Mouse (Mus musculus) cerebellum, postnatal 10 days (tissue): ENCODE measurements around the gene Cfdp1.

Experiments
- DNase-seq, 2 experiments: peaks; one replicate each; pipeline ENCODE4 v3.0.0; 2021; ENCODE audit warnings: mixed read lengths in 2 of 2

Cfdp1 gene

GRCm38 (mm10) chr8:111765096-111765495 lies 89.0 kb downstream of the Cfdp1 start:
- DNase-seq: peak in 1 of 2 experiments; percentile 37

- DNase-seq: peak in 1 of 2 experiments; percentile 23
Measured at GRCm38 (mm10) chr8:111760708-111761107, 93.4 kb downstream of the Cfdp1 start.

- DNase-seq: no peak
Measured at GRCm38 (mm10) chr8:111758817-111759216, 95.3 kb downstream of the Cfdp1 start.

GRCm38 (mm10) chr8:111757599-111757998 lies 96.5 kb downstream of the Cfdp1 start:
- no peak for DNase-seq

GRCm38 (mm10) chr8:111754736-111755135 lies 99.4 kb downstream of the Cfdp1 start:
- DNase-seq: no peak

- DNase-seq: no peak
Measured at GRCm38 (mm10) chr8:111754088-111754487, 100.0 kb downstream of the Cfdp1 start.

GRCm38 (mm10) chr8:111748766-111749165 lies 105.3 kb downstream of the Cfdp1 start:
- DNase-seq: no peak

- no peak for DNase-seq
Measured at GRCm38 (mm10) chr8:111747866-111748649, 106.0 kb downstream of the Cfdp1 start.

- peak; percentile 4 to 42 for DNase-seq
Measured at GRCm38 (mm10) chr8:111746582-111747465, 107.3 kb downstream of the Cfdp1 start.

GRCm38 (mm10) chr8:111745591-111746418 lies 108.3 kb downstream of the Cfdp1 start:
- DNase-seq: peak; percentile 95 to 97

- no peak for DNase-seq
Measured at GRCm38 (mm10) chr8:111745086-111745485, 109.0 kb downstream of the Cfdp1 start.

GRCm38 (mm10) chr8:111743792-111744696 lies 110.0 kb downstream of the Cfdp1 start, which contains the start of gene Bcar1:
Gene Bcar1, minus strand, starts transcription at chr8:111743809.
- peak; percentile 97 for DNase-seq

GRCm38 (mm10) chr8:111743101-111743791 lies 110.8 kb downstream of the Cfdp1 start:
- DNase-seq: peak; percentile 66 to 72

- DNase-seq: peak; percentile 75 to 76
Measured at GRCm38 (mm10) chr8:111742261-111743037, 111.6 kb downstream of the Cfdp1 start.

- no peak for DNase-seq
Measured at GRCm38 (mm10) chr8:111741556-111741955, 112.5 kb downstream of the Cfdp1 start.

GRCm38 (mm10) chr8:111740994-111741393 lies 113.1 kb downstream of the Cfdp1 start:
- peak in 1 of 2 experiments; percentile 31 for DNase-seq

- peak; percentile 47 to 48 for DNase-seq
Measured at GRCm38 (mm10) chr8:111740301-111740711, 113.8 kb downstream of the Cfdp1 start.

GRCm38 (mm10) chr8:111739604-111740003 lies 114.5 kb downstream of the Cfdp1 start:
- peak; percentile 24 to 48 for DNase-seq

GRCm38 (mm10) chr8:111738867-111739266 lies 115.2 kb downstream of the Cfdp1 start:
- DNase-seq: no peak

- DNase-seq: peak; percentile 75 to 85
Measured at GRCm38 (mm10) chr8:111736321-111736720, 117.8 kb downstream of the Cfdp1 start.
